Mouse (Mus musculus): ENCODE results near the gene Rbm46.

The Rbm46 gene

GRCm38 (mm10) chr3:82876372-82876739, at the start of gene Rbm46:
Gene Rbm46, minus strand, starts transcription at chr3:82876483.
- DNase-seq (ENCODE audit: low read depth, low spot score) = peak; percentile 2

GRCm38 (mm10) chr3:82915632-82916031, 39.3 kb upstream of the Rbm46 start:
- no peak for DNase-seq (ENCODE audit: low read depth, low spot score)

- no peak for DNase-seq (ENCODE audit: low read depth, low spot score)
These were observed 32.4 kb upstream of the Rbm46 start for GRCm38 (mm10) chr3:82908671-82909070.

GRCm38 (mm10) chr3:82904211-82904908, 28.1 kb upstream of the Rbm46 start:
- DNase-seq (ENCODE audit: low read depth, low spot score) = no peak

- no peak for DNase-seq (ENCODE audit: low read depth, low spot score)
These were observed 27.4 kb upstream of the Rbm46 start, which contains the start of gene Lrat for GRCm38 (mm10) chr3:82903613-82904205. Gene Lrat, minus strand, starts transcription at chr3:82903973.

GRCm38 (mm10) chr3:82902757-82903612, 26.7 kb upstream of the Rbm46 start:
- DNase-seq (ENCODE audit: low read depth, low spot score) = no peak

GRCm38 (mm10) chr3:82888842-82889241, 12.6 kb upstream of the Rbm46 start:
- DNase-seq (ENCODE audit: low read depth, low spot score) = no peak

GRCm38 (mm10) chr3:82877258-82877657, 975 bp upstream of the Rbm46 start:
- no peak for DNase-seq (ENCODE audit: low read depth, low spot score)

GRCm38 (mm10) chr3:82875671-82876371, 462 bp downstream of the Rbm46 start:
- no peak for DNase-seq (ENCODE audit: low read depth, low spot score)

- DNase-seq (ENCODE audit: low read depth, low spot score) = peak; percentile 3
These were observed 18.7 kb downstream of the Rbm46 start for GRCm38 (mm10) chr3:82857414-82858077.

GRCm38 (mm10) chr3:82825165-82825564, 51.1 kb downstream of the Rbm46 start:
- DNase-seq (ENCODE audit: low read depth, low spot score) = no peak

GRCm38 (mm10) chr3:82811851-82812250, 64.4 kb downstream of the Rbm46 start:
- no peak for DNase-seq (ENCODE audit: low read depth, low spot score)

- DNase-seq (ENCODE audit: low read depth, low spot score) = no peak
These were observed 65.8 kb downstream of the Rbm46 start for GRCm38 (mm10) chr3:82810334-82811120.

- no peak for DNase-seq (ENCODE audit: low read depth, low spot score)
These were observed 66.5 kb downstream of the Rbm46 start for GRCm38 (mm10) chr3:82809769-82810168.

- DNase-seq (ENCODE audit: low read depth, low spot score) = no peak
These were observed 67.9 kb downstream of the Rbm46 start for GRCm38 (mm10) chr3:82808323-82808911.

- no peak for DNase-seq (ENCODE audit: low read depth, low spot score)
These were observed 71.0 kb downstream of the Rbm46 start for GRCm38 (mm10) chr3:82805291-82805690.

- DNase-seq (ENCODE audit: low read depth, low spot score) = no peak
These were observed 75.8 kb downstream of the Rbm46 start for GRCm38 (mm10) chr3:82800470-82800843.

GRCm38 (mm10) chr3:82799735-82800469, 76.4 kb downstream of the Rbm46 start:
- DNase-seq (ENCODE audit: low read depth, low spot score) = no peak

- no peak for DNase-seq (ENCODE audit: low read depth, low spot score)
These were observed 82.6 kb downstream of the Rbm46 start for GRCm38 (mm10) chr3:82793656-82794055.
